Mouse (Mus musculus) E14TG2a.4 (cell line): ENCODE measurements around the gene Ndufc2.
A peak's percentile ranks its signal among the peaks of the same experiment; 100 is the strongest.

ENCODE experiments used
- CTCF ChIP-seq: conservative IDR thresholded peaks from 2 replicates; pipeline ENCODE4 v1.5.1; 2014; ENCODE audit warnings: low read length
- POU5F1 ChIP-seq: IDR thresholded peaks from 2 replicates; pipeline ENCODE4 v1.6.1; 2014; ENCODE audit warnings: low read length, borderline replicate concordance

- TF ChIP-seq CTCF (peak; percentile 67), POU5F1 (no peak)
Observed at GRCm38 (mm10) chr7:97424621-97425245, 24.9 kb downstream of the Ndufc2 start.
